Mouse (Mus musculus): Measurements from ENCODE around the gene Exosc5. TPM values are rescaled to one million over a fixed set of nuclear protein-coding genes. Genes with fewer than 3 reads are reported as not detected.

Gene Exosc5
- polyA plus RNA-seq, 1 experiment from 2014 or later: 50.1 TPM

GRCm38 (mm10) chr7:25671686-25672085 lies 12.7 kb downstream of the Exosc5 start:
- Histone ChIP-seq H3K36me3 (peaks cover 20% of the 10 kb centered on the region; the same call in 1 of the 2 replicates), H3K9ac (replicated peaks) (no peak overlapping the region), H3K9me3 (no peaks in the 10 kb centered on the region), H3K27me3 (peaks cover 36% of the 10 kb centered on the region), H3K27ac (replicated peaks) (no peak overlapping the region), H3K4me3 (no peak overlapping the region), H3K4me1 (peaks cover 6% of the 10 kb centered on the region; the same call in 1 of the 2 replicates), H3K4me2 (replicated peaks) (no peak overlapping the region)
- no peak for ATAC-seq (ENCODE audit: low FRiP score, low read depth)
- WGBS: 76% methylated on average over 2 of the region's 2 CpGs

- Histone ChIP-seq H3K4me3 (no peak overlapping the region), H3K9me3 (no peaks in the 10 kb centered on the region), H3K4me1 (peaks cover 6% of the 10 kb centered on the region; the same call in 1 of the 2 replicates), H3K27ac (replicated peaks) (no peak overlapping the region), H3K4me2 (replicated peaks) (no peak overlapping the region), H3K36me3 (peaks cover 16% of the 10 kb centered on the region; the same call in 1 of the 2 replicates), H3K9ac (replicated peaks) (no peak overlapping the region), H3K27me3 (peaks cover 41% of the 10 kb centered on the region)
- ATAC-seq (ENCODE audit: low FRiP score, low read depth): no peak
- WGBS: 51% methylated on average over 4 of the region's 4 CpGs
These were observed 13.5 kb downstream of the Exosc5 start for GRCm38 (mm10) chr7:25672442-25672841.

- Histone ChIP-seq H3K9ac (replicated peaks) (peak overlapping the region; percentile 44), H3K36me3 (peaks cover under 1% of the 10 kb centered on the region; the same call in 1 of the 2 replicates), H3K4me1 (peaks cover 6% of the 10 kb centered on the region; the same call in 1 of the 2 replicates), H3K4me3 (peak overlapping the region; percentile 31; the same call in 1 of the 2 replicates), H3K4me2 (replicated peaks) (peak overlapping the region; percentile 50), H3K27me3 (peaks cover 52% of the 10 kb centered on the region), H3K27ac (replicated peaks) (no peak overlapping the region), H3K9me3 (no peaks in the 10 kb centered on the region)
- ATAC-seq (ENCODE audit: low FRiP score, low read depth): no peak
- WGBS: 28% methylated on average over 9 of the region's 9 CpGs
These were observed 15.3 kb downstream of the Exosc5 start for GRCm38 (mm10) chr7:25674297-25674696.

GRCm38 (mm10) chr7:25674719-25675300 lies 15.8 kb downstream of the Exosc5 start, which contains the start of gene Tmem91:
Gene Tmem91 (minus strand): TSS chr7:25675166.
- H3K4me1 ChIP-seq: peaks cover 6% of the 10 kb centered on the region; the same call in 1 of the 2 replicates
- peak within 1 kb of the TSS; percentile 31 for H3K4me3 ChIP-seq
- 0 out of 2 replicates have a peak, but pooled peaks have one; percentile 16 for ATAC-seq (ENCODE audit: low FRiP score, low read depth)
- H3K4me2 ChIP-seq (replicated peaks): peak within 1 kb of the TSS; percentile 50
- H3K36me3 ChIP-seq: no peaks in the 10 kb centered on the region
- no peak within 1 kb of the TSS for H3K27ac ChIP-seq (replicated peaks)
- peaks cover 57% of the 10 kb centered on the region for H3K27me3 ChIP-seq
- H3K9me3 ChIP-seq: no peaks in the 10 kb centered on the region
- 1% methylated on average over 29 of the region's 29 CpGs for WGBS
- H3K9ac ChIP-seq (replicated peaks): peak within 1 kb of the TSS; percentile 44

- no peak for ATAC-seq (ENCODE audit: low FRiP score, low read depth)
- peaks cover 59% of the 10 kb centered on the region for H3K27me3 ChIP-seq
These were observed 16.4 kb downstream of the Exosc5 start for GRCm38 (mm10) chr7:25675405-25675804.

GRCm38 (mm10) chr7:25676085-25676781 lies 17.3 kb downstream of the Exosc5 start:
- Histone ChIP-seq H3K9ac (replicated peaks) (no peak overlapping the region), H3K36me3 (no peaks in the 10 kb centered on the region), H3K9me3 (no peaks in the 10 kb centered on the region), H3K4me1 (peaks cover 12% of the 10 kb centered on the region), H3K4me3 (no peak overlapping the region), H3K27me3 (peaks cover 59% of the 10 kb centered on the region), H3K4me2 (replicated peaks) (no peak overlapping the region), H3K27ac (replicated peaks) (peak overlapping the region; percentile 25; the same call in 1 of the 2 replicates)
- no peak for ATAC-seq (ENCODE audit: low FRiP score, low read depth)
- WGBS: 79% methylated on average over 15 of the region's 15 CpGs

More at GRCm38 (mm10) chr7:25675405-25675804, 16.4 kb downstream of the Exosc5 start:
- WGBS: 33% methylated on average over 6 of the region's 6 CpGs
- H3K9me3 ChIP-seq: no peaks in the 10 kb centered on the region
- no peak overlapping the region for H3K4me2 ChIP-seq (replicated peaks)
- no peaks in the 10 kb centered on the region for H3K36me3 ChIP-seq
- H3K9ac ChIP-seq (replicated peaks): no peak overlapping the region
- peaks cover 10% of the 10 kb centered on the region; the same call in 1 of the 2 replicates for H3K4me1 ChIP-seq
- H3K4me3 ChIP-seq: no peak overlapping the region
- H3K27ac ChIP-seq (replicated peaks): no peak overlapping the region

GRCm38 (mm10) chr7:25677013-25677412 lies 18.0 kb downstream of the Exosc5 start:
- WGBS: 92% methylated on average over 7 of the region's 7 CpGs
- H3K27ac ChIP-seq (replicated peaks): peak overlapping the region; percentile 25; the same call in 1 of the 2 replicates
- no peak overlapping the region for H3K4me2 ChIP-seq (replicated peaks)
- no peaks in the 10 kb centered on the region for H3K36me3 ChIP-seq
- peaks cover 61% of the 10 kb centered on the region for H3K27me3 ChIP-seq
- no peak overlapping the region for H3K4me3 ChIP-seq
- H3K9ac ChIP-seq (replicated peaks): no peak overlapping the region
- ATAC-seq (ENCODE audit: low FRiP score, low read depth): no peak
- H3K9me3 ChIP-seq: no peaks in the 10 kb centered on the region
- peaks cover 20% of the 10 kb centered on the region for H3K4me1 ChIP-seq

GRCm38 (mm10) chr7:25679971-25680370 lies 21.0 kb downstream of the Exosc5 start:
- no peak for ATAC-seq (ENCODE audit: low FRiP score, low read depth)
- Histone ChIP-seq H3K9ac (replicated peaks) (peak overlapping the region; percentile 25; the same call in 1 of the 2 replicates), H3K9me3 (no peaks in the 10 kb centered on the region), H3K27ac (replicated peaks) (peak overlapping the region; percentile 88), H3K4me3 (peak overlapping the region; percentile 49), H3K4me1 (peaks cover 15% of the 10 kb centered on the region), H3K27me3 (peaks cover 43% of the 10 kb centered on the region), H3K36me3 (0 out of 2 replicates have a peak, but pooled peaks cover 4% of the 10 kb centered on the region), H3K4me2 (replicated peaks) (peak overlapping the region; percentile 64)
- 17% methylated on average over 6 of the region's 6 CpGs for WGBS

GRCm38 (mm10) chr7:25680514-25681258 lies 21.7 kb downstream of the Exosc5 start, which contains the start of gene B9d2:
Gene B9d2 (plus strand): TSS chr7:25680780.
- Histone ChIP-seq H3K4me1 (peaks cover 14% of the 10 kb centered on the region), H3K9ac (replicated peaks) (peak within 1 kb of the TSS; percentile 25), H3K4me2 (replicated peaks) (peak within 1 kb of the TSS; percentile 64), H3K36me3 (0 out of 2 replicates have a peak, but pooled peaks cover 4% of the 10 kb centered on the region), H3K4me3 (peak within 1 kb of the TSS; percentile 49), H3K27ac (replicated peaks) (peak within 1 kb of the TSS; percentile 88), H3K9me3 (no peaks in the 10 kb centered on the region), H3K27me3 (peaks cover 43% of the 10 kb centered on the region)
- peak; percentile 97 for ATAC-seq (ENCODE audit: low FRiP score, low read depth)
- under 1% methylated on average over 46 of the region's 46 CpGs for WGBS

GRCm38 (mm10) chr7:25681341-25682231 lies 22.6 kb downstream of the Exosc5 start:
- ATAC-seq (ENCODE audit: low FRiP score, low read depth): no peak
- H3K4me2 ChIP-seq (replicated peaks): peak overlapping the region; percentile 64
- H3K9ac ChIP-seq (replicated peaks): no peak overlapping the region
- peak overlapping the region; percentile 49 for H3K4me3 ChIP-seq
- H3K4me1 ChIP-seq: peaks cover 18% of the 10 kb centered on the region
- 66% methylated on average over 15 of the region's 15 CpGs for WGBS
- no peaks in the 10 kb centered on the region for H3K9me3 ChIP-seq
- peaks cover 44% of the 10 kb centered on the region for H3K27me3 ChIP-seq
- peak overlapping the region; percentile 88; the same call in 1 of the 2 replicates for H3K27ac ChIP-seq (replicated peaks)
- 0 out of 2 replicates have a peak, but pooled peaks cover 6% of the 10 kb centered on the region for H3K36me3 ChIP-seq

Measured in midbrain, embryonic 12.5 days (tissue).